Mouse (Mus musculus) left cerebral cortex, adult 9 months (tissue): Measurements from ENCODE around the gene Olfr1281.

ENCODE experiments used
- DNase-seq, 2 experiments: peaks; one replicate each; pipeline ENCODE4 v3.0.0; 2022; ENCODE audit warnings: low spot score in 2 of 2

Gene Olfr1281

DNA sequence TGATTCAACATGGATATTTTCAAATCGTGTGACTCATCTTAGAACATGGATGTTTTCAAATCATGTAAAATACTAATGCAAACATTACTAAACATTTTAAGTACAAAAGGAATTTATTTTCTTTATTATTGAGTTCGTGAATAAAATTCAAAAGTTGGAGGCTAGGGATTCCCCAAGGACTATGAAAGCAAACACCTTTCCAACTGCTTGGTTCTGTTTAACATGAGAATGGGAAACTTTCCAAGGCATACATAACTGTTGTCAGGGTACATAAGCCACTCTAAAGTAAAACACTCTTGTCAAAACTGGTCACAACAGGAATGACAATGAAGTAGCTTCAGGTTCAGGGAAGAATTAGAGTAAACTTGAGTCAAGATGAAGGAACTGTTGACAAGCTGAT lies at the start of gene Olfr1281:
Olfr1281 (plus strand) TSS at position 301 of the 400 bp plus-strand sequence.
- no peak for DNase-seq

DNA sequence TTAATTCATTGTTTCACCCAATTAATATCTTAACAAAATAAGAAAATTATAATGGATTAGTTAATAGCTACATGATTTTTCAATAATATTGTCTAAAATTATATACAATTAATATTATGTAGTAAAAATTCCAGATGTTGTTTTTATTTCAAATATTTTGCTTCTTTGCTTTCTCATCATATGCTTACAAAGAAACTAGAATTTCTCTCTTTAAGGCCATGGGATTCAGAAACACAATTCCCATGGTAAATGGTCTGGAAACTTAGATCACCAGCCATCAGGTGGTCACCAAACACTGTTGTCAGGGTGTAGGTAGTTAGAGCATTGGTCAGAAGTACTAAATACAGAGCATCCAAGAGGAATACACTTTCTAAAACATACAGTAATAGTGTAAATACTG lies 36.5 kb upstream of the Olfr1281 start, which contains the start of gene Olfr1278:
Olfr1278 (plus strand) TSS at position 301 of the 400 bp plus-strand sequence.
- no peak for DNase-seq

DNA sequence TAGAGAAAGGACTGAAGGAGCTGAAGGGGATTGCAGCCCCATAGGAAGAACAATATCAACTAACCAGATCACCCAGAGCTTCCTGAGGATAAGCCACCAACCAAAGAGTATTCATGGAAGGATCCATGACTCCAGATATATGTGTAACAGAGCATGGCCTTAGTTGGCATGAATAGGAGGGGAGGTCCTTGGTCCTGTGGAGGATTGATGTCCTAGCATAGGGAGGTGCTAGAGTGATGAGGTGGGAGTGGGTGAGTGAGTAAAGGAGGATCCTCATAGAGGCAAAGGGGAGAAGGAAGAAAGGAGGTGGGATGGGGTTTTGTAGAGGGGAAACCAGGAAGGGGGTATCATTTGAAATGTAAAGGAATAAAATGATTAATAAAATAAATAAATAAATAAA lies 27.8 kb upstream of the Olfr1281 start:
- no peak for DNase-seq

DNA sequence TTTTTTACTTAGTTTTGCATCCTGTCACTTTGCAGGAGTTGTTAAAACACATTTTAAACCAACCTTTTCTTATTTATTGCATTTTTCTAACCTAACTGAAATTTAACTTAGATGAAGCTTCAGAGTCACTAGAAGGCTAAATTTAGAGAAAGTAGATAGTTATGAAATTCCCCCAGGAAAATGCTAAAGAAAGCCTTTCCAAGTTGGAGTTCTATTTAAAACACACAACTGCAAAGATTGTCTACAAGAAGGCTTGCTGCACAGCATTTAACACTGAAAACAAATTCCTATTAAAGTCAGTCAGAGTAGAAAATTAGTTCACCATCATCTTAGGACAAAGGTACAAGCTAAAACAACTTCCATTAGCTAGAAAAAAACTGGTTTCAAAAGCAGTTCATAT lies 25.9 kb upstream of the Olfr1281 start, which contains the start of gene Olfr1279:
Olfr1279 (plus strand) TSS at position 262 of the 400 bp plus-strand sequence.
- DNase-seq, result peak in 1 of 2 experiments; percentile 4

DNA sequence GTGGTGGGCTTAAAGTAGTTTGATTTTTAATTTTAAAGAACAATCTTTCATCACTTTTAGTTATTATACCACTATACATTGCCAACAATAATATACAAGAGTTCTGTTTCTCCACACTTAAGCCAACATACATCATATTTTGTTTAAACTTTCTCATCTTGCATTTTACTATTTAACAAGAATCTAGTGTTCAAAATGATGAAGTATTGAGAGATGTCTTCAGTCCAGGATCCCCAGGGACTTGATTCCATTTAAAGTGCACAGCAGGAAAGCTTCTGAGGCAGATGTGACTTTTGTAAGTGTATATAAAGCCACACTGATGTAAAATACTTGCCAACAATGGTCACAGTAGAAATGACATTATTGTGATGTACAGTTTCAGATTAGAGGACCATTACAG lies 12.6 kb upstream of the Olfr1281 start, which contains the start of gene Olfr1280:
Olfr1280 (plus strand) TSS at position 301 of the 400 bp plus-strand sequence.
- no peak for DNase-seq

DNA sequence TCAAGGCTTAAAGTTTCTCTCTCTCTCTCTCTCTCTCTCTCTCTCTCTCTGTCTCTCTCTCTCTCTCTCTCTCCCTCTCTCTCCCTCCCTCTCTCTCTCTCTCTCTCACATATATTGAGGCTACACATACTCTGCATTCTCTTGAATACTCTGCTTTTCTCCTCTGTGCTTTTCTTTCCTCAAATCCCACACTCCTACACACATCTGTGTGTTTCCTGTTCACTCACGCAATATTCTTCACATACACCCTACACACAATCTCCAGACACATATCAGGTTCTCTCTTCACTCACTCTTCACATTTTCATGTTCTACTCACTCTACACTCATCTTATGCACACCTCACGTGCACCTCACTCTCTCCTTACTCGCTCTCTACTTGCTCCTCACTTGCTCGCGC lies 7.4 kb downstream of the Olfr1281 start:
- DNase-seq, result peak in 1 of 2 experiments; percentile 1

DNA sequence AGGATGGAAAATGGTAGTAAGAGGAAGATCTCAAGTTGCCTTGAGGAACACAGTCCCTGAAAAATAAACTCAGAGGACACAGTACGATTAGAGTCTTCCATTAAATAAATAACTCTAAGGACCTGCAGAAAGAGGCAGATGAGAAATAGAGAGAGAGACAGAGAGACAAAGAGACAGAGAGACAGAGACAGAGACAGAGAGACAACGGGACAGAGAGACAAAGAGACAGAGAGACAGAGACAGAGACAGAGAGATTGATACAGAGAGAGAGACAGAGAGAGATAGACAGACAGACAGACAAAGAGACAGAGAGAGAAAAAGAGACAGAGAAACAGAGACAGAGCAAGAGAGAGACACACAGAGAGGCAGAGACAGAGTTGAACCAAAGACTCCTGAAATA lies 9.7 kb downstream of the Olfr1281 start, which contains the start of gene Olfr1282:
Olfr1282 (minus strand) TSS at position 101 of the 400 bp plus-strand sequence.
- DNase-seq, result no peak

DNA sequence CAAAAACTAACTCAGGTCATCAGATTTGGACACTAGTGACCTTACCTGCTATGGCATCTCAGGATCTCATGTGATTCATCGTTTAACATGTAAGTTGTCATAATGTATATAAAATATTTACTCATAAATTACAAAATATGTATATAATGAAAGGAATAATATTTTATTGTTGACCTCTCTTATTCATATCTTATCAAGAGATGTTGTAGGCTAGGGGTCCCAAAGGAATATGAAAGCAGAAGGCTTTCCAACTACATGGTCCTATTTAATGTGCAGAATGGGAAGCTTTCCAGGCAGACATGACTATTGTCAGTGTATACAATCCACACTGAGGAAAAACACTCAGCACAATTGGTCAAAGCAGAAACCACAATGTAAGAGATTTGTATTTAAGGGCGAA lies 40.2 kb downstream of the Olfr1281 start, which contains the start of gene Olfr1283:
Olfr1283 (plus strand) TSS at position 301 of the 400 bp plus-strand sequence.
- DNase-seq, result no peak

DNA sequence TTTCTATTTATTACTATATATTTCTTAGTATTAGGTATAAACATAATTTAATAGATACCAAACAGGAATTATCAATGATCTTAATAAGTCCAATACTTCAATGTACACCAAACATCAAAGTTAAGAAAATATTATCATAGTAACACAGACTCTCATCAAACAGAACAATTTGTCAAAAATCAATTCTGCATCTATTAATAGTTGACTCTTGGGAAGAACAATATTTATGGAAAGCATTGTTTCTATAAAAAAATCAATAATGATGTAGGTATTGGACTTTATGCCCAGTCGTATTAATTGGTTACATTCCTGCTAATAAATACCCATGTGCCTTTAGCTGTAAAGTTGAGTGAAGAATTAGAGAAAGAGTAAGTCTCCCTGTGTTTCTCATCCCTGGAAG lies 48.9 kb downstream of the Olfr1281 start, which contains the start of gene Olfr1284:
Olfr1284 (plus strand) TSS at position 301 of the 400 bp plus-strand sequence.
- no peak for DNase-seq
